Mouse (Mus musculus) gastrocnemius, postnatal 10 days (tissue): ENCODE results near the gene Mybbp1a. TPM values are rescaled to one million over a fixed set of nuclear protein-coding genes. Genes with fewer than 3 reads are reported as not detected.

Experiments
- DNase-seq: peaks from one replicate; pipeline ENCODE4 v3.0.0; 2021; ENCODE audit warnings: mixed read lengths
- long read RNA-seq, 2 experiments: library from polyadenylated mRNA; stranded (forward); transcript quantifications; one replicate each; pipeline ENCODE4 v2.0.0; 2021
- total RNA-seq, 2 experiments: library from RNA; stranded (reverse); gene quantifications; 2 replicates each; pipeline ENCODE4 v1.2.3; 2021

Mybbp1a gene
- total RNA-seq = 10 to 100 TPM; 74.5 to 75.9 TPM
- long read RNA-seq, experiment 1, full-length matches to known transcripts = 112 of 150 reads
- long read RNA-seq, experiment 1, partial matches to known transcripts = 21 of 150 reads
- long read RNA-seq, experiment 1, other reads (novel, unspliced or antisense) = 17 of 150 reads
- long read RNA-seq, experiment 2, full-length matches to known transcripts = 97 of 130 reads
- long read RNA-seq, experiment 2, partial matches to known transcripts = 25 of 130 reads
- long read RNA-seq, experiment 2, other reads (novel, unspliced or antisense) = 8 of 130 reads

- DNase-seq = peak; percentile 99
Measured at GRCm38 (mm10) chr11:72440965-72441664, at the start of gene Mybbp1a. Mybbp1a (plus strand) TSS chr11:72441355.

- DNase-seq = no peak
Measured at GRCm38 (mm10) chr11:72393243-72393642, 47.9 kb upstream of the Mybbp1a start.

- peak; percentile 52 for DNase-seq
Measured at GRCm38 (mm10) chr11:72393669-72394068, 47.5 kb upstream of the Mybbp1a start.

GRCm38 (mm10) chr11:72394694-72395093 lies 46.5 kb upstream of the Mybbp1a start:
- DNase-seq = no peak

GRCm38 (mm10) chr11:72395652-72396051 lies 45.5 kb upstream of the Mybbp1a start:
- DNase-seq = no peak

- no peak for DNase-seq
Measured at GRCm38 (mm10) chr11:72396621-72397020, 44.5 kb upstream of the Mybbp1a start.

- peak; percentile 85 for DNase-seq
Measured at GRCm38 (mm10) chr11:72397072-72397471, 44.1 kb upstream of the Mybbp1a start.

- no peak for DNase-seq
Measured at GRCm38 (mm10) chr11:72397811-72398525, 43.2 kb upstream of the Mybbp1a start.

- DNase-seq = no peak
Measured at GRCm38 (mm10) chr11:72401068-72401467, 40.1 kb upstream of the Mybbp1a start.

- DNase-seq = no peak
Measured at GRCm38 (mm10) chr11:72402017-72402416, 39.1 kb upstream of the Mybbp1a start.

- no peak for DNase-seq
Measured at GRCm38 (mm10) chr11:72402969-72403368, 38.2 kb upstream of the Mybbp1a start.

- DNase-seq = no peak
Measured at GRCm38 (mm10) chr11:72405532-72405931, 35.6 kb upstream of the Mybbp1a start.

- DNase-seq = no peak
Measured at GRCm38 (mm10) chr11:72406079-72406675, 35.0 kb upstream of the Mybbp1a start.

- DNase-seq = no peak
Measured at GRCm38 (mm10) chr11:72407081-72407480, 34.1 kb upstream of the Mybbp1a start.

- DNase-seq = no peak
Measured at GRCm38 (mm10) chr11:72407574-72407973, 33.6 kb upstream of the Mybbp1a start.

GRCm38 (mm10) chr11:72408451-72409170 lies 32.5 kb upstream of the Mybbp1a start:
- no peak for DNase-seq

GRCm38 (mm10) chr11:72409649-72410385 lies 31.3 kb upstream of the Mybbp1a start:
- DNase-seq = no peak

GRCm38 (mm10) chr11:72410521-72411092 lies 30.5 kb upstream of the Mybbp1a start:
- DNase-seq = no peak

GRCm38 (mm10) chr11:72411093-72411921 lies 29.8 kb upstream of the Mybbp1a start, which contains the start of gene Smtnl2:
Smtnl2 (minus strand) TSS chr11:72411713.
- peak; percentile 92 for DNase-seq

- no peak for DNase-seq
Measured at GRCm38 (mm10) chr11:72411945-72412344, 29.2 kb upstream of the Mybbp1a start.
